Mouse (Mus musculus): ENCODE results near the gene Mipep. TPM values are rescaled to one million over a fixed set of nuclear protein-coding genes. Genes with fewer than 3 reads are reported as not detected.

Mipep gene
- polyA plus RNA-seq, 1 experiment, result 3.2 TPM

DNA sequence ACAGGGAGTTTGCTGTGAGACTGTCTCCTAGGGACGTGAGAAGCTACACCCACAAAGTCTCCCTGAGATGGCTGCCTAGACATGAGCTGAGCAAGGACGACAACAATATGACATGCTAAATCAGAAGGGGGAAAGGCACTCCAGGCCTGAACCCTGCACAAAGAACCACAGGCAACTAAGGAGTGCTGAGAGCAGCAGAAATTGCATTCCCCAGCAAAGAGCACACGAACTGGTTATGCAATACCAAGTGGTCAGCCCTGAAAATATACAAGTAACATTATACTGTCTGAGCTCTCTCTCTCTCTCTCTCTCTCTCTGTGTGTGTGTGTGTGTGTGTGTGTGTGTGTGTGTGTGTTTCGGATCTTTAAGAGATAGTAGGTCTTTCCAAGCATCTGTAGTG lies 132.3 kb downstream of the Mipep start:
- 72% methylated on average over 4 of the region's 4 CpGs for WGBS
- no peak overlapping the region for H3K4me3 ChIP-seq (ENCODE audit: extremely low read depth, insufficient read depth, insufficient read length)
- H3K4me1 ChIP-seq (ENCODE audit: control insufficient read depth, insufficient read depth, insufficient read length), result no peaks in the 10 kb centered on the region
- no peak for TF ChIP-seq CTCF (IDR thresholded peaks at IDR 0.05; ENCODE audit: extremely low read depth, insufficient read depth, insufficient read length, insufficient replicate concordance)
- no peak for TF ChIP-seq POLR2A (IDR thresholded peaks at IDR 0.05; ENCODE audit: low read depth, low read length)
- no peaks in the 10 kb centered on the region for H3K27me3 ChIP-seq (ENCODE audit: control insufficient read depth, insufficient read depth, low read length)
- DNase-seq (ENCODE audit: low read depth in 1 of 2, low spot score in 2 of 2), result no peak
- H3K36me3 ChIP-seq (ENCODE audit: control insufficient read depth, insufficient read depth, low read length), result no peaks in the 10 kb centered on the region
- H3K27ac ChIP-seq (ENCODE audit: insufficient read depth, low read length), result no peak overlapping the region

DNA sequence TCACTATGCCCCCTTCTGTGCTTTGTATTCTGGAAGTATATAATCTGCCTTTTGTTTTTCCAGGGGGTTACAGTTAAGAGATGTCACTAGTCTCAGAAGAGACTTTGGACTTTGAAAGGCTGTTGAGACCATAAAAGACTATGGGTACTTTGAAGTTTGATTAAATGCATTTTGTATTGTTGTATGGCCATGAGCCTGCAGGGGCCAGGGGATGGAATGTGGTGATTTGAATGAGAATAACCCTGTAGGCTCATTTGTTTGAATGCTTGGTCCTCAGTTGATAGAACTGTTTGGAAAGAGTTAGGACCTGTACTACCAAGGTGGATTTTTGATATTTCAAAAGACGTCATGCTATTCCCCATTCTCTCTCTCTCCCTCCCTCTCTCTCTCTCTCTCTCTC lies 141.6 kb downstream of the Mipep start:
- no peaks in the 10 kb centered on the region for H3K27me3 ChIP-seq (ENCODE audit: control insufficient read depth, insufficient read depth, low read length)
- DNase-seq (ENCODE audit: low read depth in 1 of 2, low spot score in 2 of 2), result no peak
- H3K4me1 ChIP-seq (ENCODE audit: control insufficient read depth, insufficient read depth, insufficient read length), result no peaks in the 10 kb centered on the region
- no peak overlapping the region for H3K4me3 ChIP-seq (ENCODE audit: extremely low read depth, insufficient read depth, insufficient read length)
- no peak overlapping the region for H3K27ac ChIP-seq (ENCODE audit: insufficient read depth, low read length)
- 84% methylated on average over 1 of the region's 1 CpGs for whole genome bisulfite sequencing
- no peaks in the 10 kb centered on the region for H3K36me3 ChIP-seq (ENCODE audit: control insufficient read depth, insufficient read depth, low read length)
- TF ChIP-seq POLR2A (IDR thresholded peaks at IDR 0.05; ENCODE audit: low read depth, low read length), result no peak
- TF ChIP-seq CTCF (IDR thresholded peaks at IDR 0.05; ENCODE audit: extremely low read depth, insufficient read depth, insufficient read length, insufficient replicate concordance), result no peak

DNA sequence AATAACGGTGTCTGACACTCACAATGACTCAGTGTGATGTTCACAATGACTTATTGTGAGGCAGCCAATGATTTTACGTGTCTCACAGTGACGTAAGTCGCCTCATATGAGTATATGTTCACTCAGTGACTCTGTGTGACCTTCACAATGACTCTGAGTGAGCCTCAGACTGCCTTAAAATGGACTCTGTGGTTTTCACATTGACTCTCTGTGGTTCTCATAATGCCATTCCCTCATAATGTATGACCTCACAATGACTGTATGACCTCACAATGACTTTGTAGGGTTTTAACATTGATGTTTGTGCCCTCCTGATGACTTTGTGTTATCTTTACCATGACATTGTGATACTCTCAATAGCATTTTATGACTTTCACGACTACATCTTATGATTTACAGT lies 151.3 kb downstream of the Mipep start:
- H3K4me3 ChIP-seq (ENCODE audit: extremely low read depth, insufficient read depth, insufficient read length), result no peak overlapping the region
- 86% methylated on average over 5 of the region's 5 CpGs for WGBS
- TF ChIP-seq CTCF (IDR thresholded peaks at IDR 0.05; ENCODE audit: extremely low read depth, insufficient read depth, insufficient read length, insufficient replicate concordance), result no peak
- no peak for TF ChIP-seq POLR2A (IDR thresholded peaks at IDR 0.05; ENCODE audit: low read depth, low read length)
- H3K36me3 ChIP-seq (ENCODE audit: control insufficient read depth, insufficient read depth, low read length), result no peaks in the 10 kb centered on the region
- no peaks in the 10 kb centered on the region for H3K4me1 ChIP-seq (ENCODE audit: control insufficient read depth, insufficient read depth, insufficient read length)
- no peaks in the 10 kb centered on the region for H3K27me3 ChIP-seq (ENCODE audit: control insufficient read depth, insufficient read depth, low read length)
- no peak overlapping the region for H3K27ac ChIP-seq (ENCODE audit: insufficient read depth, low read length)
- no peak for DNase-seq (ENCODE audit: low read depth in 1 of 2, low spot score in 2 of 2)

DNA sequence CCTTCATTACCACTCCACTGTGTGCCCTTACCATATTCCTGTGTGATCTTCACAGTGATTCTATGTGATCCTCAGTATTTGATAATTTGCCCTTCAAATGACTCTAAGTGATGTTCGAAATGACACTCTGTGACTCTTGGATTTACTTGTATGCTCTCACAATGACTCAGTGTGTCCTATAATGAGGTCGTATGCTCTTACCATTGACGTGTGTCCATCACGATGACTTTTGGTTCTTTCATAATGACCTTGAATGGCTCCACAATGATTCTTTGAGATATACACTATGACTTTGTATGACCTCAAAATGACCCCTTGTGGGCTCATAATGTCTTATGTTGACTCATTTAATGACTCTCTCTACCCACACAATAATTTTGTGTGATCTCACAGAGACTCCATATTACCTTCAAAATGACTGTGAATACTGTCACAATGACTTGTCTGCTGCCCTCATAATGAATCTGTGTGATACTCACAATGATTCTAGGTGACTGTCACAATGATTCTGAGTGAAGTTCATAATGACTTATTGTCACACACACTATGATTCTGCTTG lies 153.2 kb downstream of the Mipep start:
- 89% methylated on average over 4 of the region's 4 CpGs for WGBS
- no peak for TF ChIP-seq CTCF (IDR thresholded peaks at IDR 0.05; ENCODE audit: extremely low read depth, insufficient read depth, insufficient read length, insufficient replicate concordance)
- no peak for TF ChIP-seq POLR2A (IDR thresholded peaks at IDR 0.05; ENCODE audit: low read depth, low read length)
- H3K4me1 ChIP-seq (ENCODE audit: control insufficient read depth, insufficient read depth, insufficient read length), result no peaks in the 10 kb centered on the region

More for the DNA sequence above, 153.2 kb downstream of the Mipep start:
- no peaks in the 10 kb centered on the region for H3K27me3 ChIP-seq (ENCODE audit: control insufficient read depth, insufficient read depth, low read length)
- H3K4me3 ChIP-seq (ENCODE audit: extremely low read depth, insufficient read depth, insufficient read length), result no peak overlapping the region
- no peaks in the 10 kb centered on the region for H3K36me3 ChIP-seq (ENCODE audit: control insufficient read depth, insufficient read depth, low read length)
- no peak for DNase-seq (ENCODE audit: low read depth in 1 of 2, low spot score in 2 of 2)
- H3K27ac ChIP-seq (ENCODE audit: insufficient read depth, low read length), result no peak overlapping the region

Other genes with a start within 250 kb of the Mipep start
- 23.5 and 29.8 TPM in 2 replicates for gene Spata13, start 150.6 kb upstream of the Mipep start, polyA plus RNA-seq (2012; rRNA removed)
- gene C1qtnf9, start 16.4 kb upstream of the Mipep start, polyA plus RNA-seq (2012; rRNA removed), result 0.23 and 0.31 TPM in 2 replicates